8 mouse cellular contexts compared by ENCODE assay signal in genomic region chr14:30352951-30353270, GRCm38 (mm10).
DNase-seq lines count a peak whose midpoint lies in the region; ATAC-seq and TF ChIP-seq lines count a peak whose summit lies in the region.

No protein-coding gene starts in this region.

- TF ChIP-seq CTCF in E14TG2a.4 (conservative IDR thresholded peaks at IDR 0.05; ENCODE audit: low read length): no peak

- H3K4me2 ChIP-seq in heart, embryonic 12.5 days: peak overlapping the region; percentile 98
- H3K4me2 ChIP-seq in forebrain, embryonic 11.5 days (ENCODE audit: low read depth, low read length, severe bottlenecking): peak overlapping the region; percentile 71
- peak overlapping the region; percentile 66 for H3K4me2 ChIP-seq in liver, embryonic 13.5 days

- no peak overlapping the region for H3K27ac ChIP-seq in heart, embryonic 12.5 days (ENCODE audit: poor library complexity, severe bottlenecking)
- no peak overlapping the region for H3K27ac ChIP-seq in forebrain, embryonic 11.5 days (ENCODE audit: low read depth, low read length)
- no peak overlapping the region for H3K27ac ChIP-seq in liver, embryonic 13.5 days

- H3K9me3 ChIP-seq in heart, embryonic 12.5 days (replicated peaks): no peaks in the 10 kb centered on the region
- H3K9me3 ChIP-seq in E14TG2a.4 (ENCODE audit: low read length): peaks cover 5% of the 10 kb centered on the region; the same call in 1 of the 2 replicates
- no peaks in the 10 kb centered on the region for H3K9me3 ChIP-seq in forebrain, embryonic 11.5 days (ENCODE audit: control insufficient read depth, low read length)
- H3K9me3 ChIP-seq in liver, embryonic 13.5 days (replicated peaks): no peaks in the 10 kb centered on the region

- DNase-seq in heart, adult 11 months: no peak
- no peak for DNase-seq in forebrain, embryonic 11.5 days (ENCODE audit: low spot score)
- DNase-seq in liver, embryonic 13.5 days: no peak
- no peak for DNase-seq in adipocyte (ENCODE audit: low spot score)
- no peak for DNase-seq in ovary, postnatal 14 days (ENCODE audit: low spot score)
- DNase-seq in retina, embryonic 14.5 days (ENCODE audit: low spot score): no peak

- under 1% methylated on average over 10 of the region's 10 CpGs for WGBS in heart, embryonic 12.5 days
- 2% methylated on average over 10 of the region's 10 CpGs for WGBS in forebrain, embryonic 11.5 days
- WGBS in liver, embryonic 13.5 days (ENCODE audit: insufficient replicate concordance): 3% methylated on average over 10 of the region's 10 CpGs

- H3K9ac ChIP-seq in heart, embryonic 12.5 days: peak overlapping the region; percentile 30; the same call in 1 of the 2 replicates
- peak overlapping the region; percentile 73 for H3K9ac ChIP-seq in forebrain, embryonic 11.5 days (ENCODE audit: low read length)
- no peak overlapping the region for H3K9ac ChIP-seq in liver, embryonic 13.5 days

- no peak for ATAC-seq in heart, embryonic 12.5 days (ENCODE audit: insufficient number of reproducible peaks, low FRiP score)
- no peak for ATAC-seq in forebrain, embryonic 11.5 days (replicated peaks; ENCODE audit: low FRiP score)
- no peak for ATAC-seq in liver, embryonic 13.5 days (ENCODE audit: low read depth)

- no peaks in the 10 kb centered on the region for H3K36me3 ChIP-seq in heart, embryonic 12.5 days
- H3K36me3 ChIP-seq in E14TG2a.4 (ENCODE audit: insufficient read depth, low read length): no peaks in the 10 kb centered on the region
- H3K36me3 ChIP-seq in forebrain, embryonic 11.5 days (ENCODE audit: control insufficient read depth, insufficient read depth, low read length): no peaks in the 10 kb centered on the region; the same call in 1 of the 2 replicates
- H3K36me3 ChIP-seq in liver, embryonic 13.5 days: no peaks in the 10 kb centered on the region

- H3K4me3 ChIP-seq in heart, embryonic 12.5 days: peak overlapping the region; percentile 69
- peak overlapping the region; percentile 51 for H3K4me3 ChIP-seq in E14TG2a.4 (replicated peaks; ENCODE audit: low read length)
- H3K4me3 ChIP-seq in forebrain, embryonic 11.5 days (ENCODE audit: low read depth, low read length): peak overlapping the region; percentile 63
- peak overlapping the region; percentile 52 for H3K4me3 ChIP-seq in liver, embryonic 13.5 days (replicated peaks)

- H3K27me3 ChIP-seq in heart, embryonic 12.5 days (replicated peaks): peaks cover 23% of the 10 kb centered on the region
- peaks cover 66% of the 10 kb centered on the region for H3K27me3 ChIP-seq in E14TG2a.4 (ENCODE audit: insufficient read depth, low read length)
- H3K27me3 ChIP-seq in forebrain, embryonic 11.5 days (ENCODE audit: control insufficient read depth, insufficient read depth, low read length): peaks cover 28% of the 10 kb centered on the region
- H3K27me3 ChIP-seq in liver, embryonic 13.5 days: peaks cover 69% of the 10 kb centered on the region

- H3K4me1 ChIP-seq in heart, embryonic 12.5 days (replicated peaks): peaks cover 21% of the 10 kb centered on the region
- H3K4me1 ChIP-seq in E14TG2a.4 (replicated peaks; ENCODE audit: low read depth, low read length): peaks cover 12% of the 10 kb centered on the region
- peaks cover 6% of the 10 kb centered on the region; the same call in 1 of the 2 replicates for H3K4me1 ChIP-seq in forebrain, embryonic 11.5 days (replicated peaks; ENCODE audit: control insufficient read depth, insufficient read depth, low read length)
- peaks cover 5% of the 10 kb centered on the region for H3K4me1 ChIP-seq in liver, embryonic 13.5 days (replicated peaks)
